Mouse (Mus musculus): ENCODE data around the gene Mapk7. TPM values are rescaled to one million over a fixed set of nuclear protein-coding genes. Genes with fewer than 3 reads are reported as not detected.
A peak's percentile ranks its signal among the peaks of the same experiment; 100 is the strongest.

The Mapk7 gene
- polyA plus RNA-seq, 1 experiment from 2014 or later, result 87.2 TPM

DNA sequence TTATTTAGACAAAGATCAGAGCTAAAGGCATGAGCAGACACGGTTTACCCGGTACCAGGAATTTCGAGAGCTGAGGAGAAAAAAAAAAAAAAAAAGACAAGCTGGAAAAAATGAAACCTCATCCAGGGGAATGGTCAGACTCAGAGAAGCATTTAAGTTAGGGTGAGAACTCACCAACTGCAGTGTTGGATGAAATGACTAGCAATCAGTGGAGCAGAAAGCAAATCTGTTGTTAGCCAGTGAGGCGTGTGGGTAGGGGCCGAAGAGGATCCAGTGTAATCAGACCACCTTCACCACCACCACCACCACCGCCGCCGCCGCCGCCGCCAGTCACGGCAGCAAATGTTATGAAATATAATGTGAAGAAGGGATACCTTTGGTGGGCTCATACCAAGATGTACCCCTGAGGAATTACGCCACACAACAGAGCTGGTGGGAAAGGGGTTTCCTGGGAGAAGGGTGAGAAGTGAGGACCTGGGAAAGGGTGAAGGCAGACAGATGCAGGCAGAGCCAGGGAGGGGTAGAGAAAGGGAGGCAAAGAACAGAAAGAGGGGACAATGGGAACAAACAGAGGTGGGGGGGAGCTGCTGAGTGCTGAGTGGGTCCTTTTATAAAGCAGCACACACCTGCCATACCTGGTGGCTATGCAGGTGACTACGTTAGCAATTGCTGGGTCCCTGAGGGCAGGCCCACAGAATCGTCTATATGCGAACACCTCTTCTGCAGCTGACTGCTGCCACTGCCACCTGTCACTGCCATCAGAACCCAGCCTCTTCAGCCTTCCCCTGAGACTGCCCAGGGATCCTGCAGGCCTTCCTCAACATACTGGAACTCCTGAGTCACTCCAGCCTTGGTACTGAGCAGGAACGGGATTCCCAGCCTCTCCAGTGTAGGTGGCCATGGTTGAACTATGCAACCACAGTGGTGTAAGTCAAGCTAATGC lies 16.4 kb downstream of the Mapk7 start:
- Histone ChIP-seq H3K4me1 (replicated peaks) (peaks cover 17% of the 10 kb centered on the region), H3K27ac (no peak overlapping the region), H3K4me2 (replicated peaks) (peak overlapping the region; percentile 38), H3K9ac (replicated peaks) (0 out of 2 replicates have a peak overlapping the region, but pooled peaks have one; percentile 14), H3K27me3 (no peaks in the 10 kb centered on the region), H3K36me3 (no peaks in the 10 kb centered on the region), H3K4me3 (replicated peaks) (0 out of 2 replicates have a peak overlapping the region, but pooled peaks have one; percentile 8), H3K9me3 (no peaks in the 10 kb centered on the region)
- ATAC-seq, result no peak
- 39% methylated on average over 17 of the region's 17 CpGs for WGBS

DNA sequence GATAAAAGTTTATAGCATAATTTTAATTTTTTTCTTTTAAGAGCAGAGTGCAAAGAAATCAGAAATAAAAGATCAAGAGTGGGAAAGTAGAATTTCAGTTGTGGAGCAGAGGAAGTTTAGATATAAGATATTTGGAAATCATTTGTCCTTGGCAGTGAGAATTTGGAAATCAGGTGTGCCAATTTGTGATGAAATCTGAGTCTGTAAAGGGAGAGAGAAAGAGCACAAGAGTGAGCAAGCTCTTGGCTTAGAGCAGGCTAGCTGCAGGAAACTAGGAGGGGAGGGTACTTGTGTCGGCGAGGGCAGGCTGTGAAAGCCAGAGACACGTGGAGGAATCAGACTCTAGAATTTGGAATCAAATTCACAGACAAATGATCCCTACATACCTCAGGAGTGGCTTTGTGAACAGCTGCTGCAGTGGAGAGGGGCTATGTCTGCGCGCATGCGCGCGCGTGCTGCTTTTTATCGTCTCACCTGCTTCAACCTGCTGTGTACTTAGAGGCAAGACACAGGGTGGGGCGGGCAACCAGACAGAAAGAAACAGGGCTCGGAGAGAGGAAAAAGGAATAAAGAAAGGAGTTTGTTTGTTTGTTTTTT lies 17.3 kb downstream of the Mapk7 start:
- no peak for ATAC-seq
- H3K4me2 ChIP-seq (replicated peaks), result peak overlapping the region; percentile 38
- no peaks in the 10 kb centered on the region for H3K36me3 ChIP-seq
- H3K9ac ChIP-seq (replicated peaks), result 0 out of 2 replicates have a peak overlapping the region, but pooled peaks have one; percentile 5
- H3K27me3 ChIP-seq, result no peaks in the 10 kb centered on the region
- peak overlapping the region; percentile 8; the same call in 1 of the 2 replicates for H3K4me3 ChIP-seq (replicated peaks)
- H3K4me1 ChIP-seq (replicated peaks), result peaks cover 17% of the 10 kb centered on the region
- no peaks in the 10 kb centered on the region for H3K9me3 ChIP-seq
- H3K27ac ChIP-seq, result no peak overlapping the region
- 49% methylated on average over 12 of the region's 12 CpGs for WGBS

DNA sequence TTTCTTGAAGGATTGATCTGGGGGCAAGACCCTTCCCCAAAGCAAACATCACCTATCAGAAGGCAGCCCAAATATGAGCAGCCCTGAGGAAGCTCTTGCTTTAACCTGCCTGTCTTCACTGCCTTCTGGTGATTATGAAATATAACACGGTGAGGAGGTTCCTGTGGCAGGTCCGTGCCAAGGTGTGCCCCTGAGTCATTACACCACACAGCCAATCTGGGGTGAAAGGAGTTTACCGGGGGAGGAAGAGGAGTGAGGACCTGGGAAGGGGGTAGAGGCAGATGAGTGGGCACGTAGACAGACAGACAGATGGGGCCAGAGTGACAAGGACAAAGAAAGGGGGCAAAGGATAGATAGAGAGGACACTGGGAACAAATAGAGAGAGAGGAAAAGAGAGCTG lies 20.6 kb downstream of the Mapk7 start:
- peaks cover 17% of the 10 kb centered on the region for H3K4me1 ChIP-seq (replicated peaks)
- WGBS, result 84% methylated on average over 4 of the region's 4 CpGs
- no peak overlapping the region for H3K27ac ChIP-seq
- no peak overlapping the region for H3K4me3 ChIP-seq (replicated peaks)
- H3K27me3 ChIP-seq, result no peaks in the 10 kb centered on the region
- no peak overlapping the region for H3K9ac ChIP-seq (replicated peaks)
- no peak for ATAC-seq
- H3K9me3 ChIP-seq, result no peaks in the 10 kb centered on the region
- H3K36me3 ChIP-seq, result no peaks in the 10 kb centered on the region
- H3K4me2 ChIP-seq (replicated peaks), result no peak overlapping the region

DNA sequence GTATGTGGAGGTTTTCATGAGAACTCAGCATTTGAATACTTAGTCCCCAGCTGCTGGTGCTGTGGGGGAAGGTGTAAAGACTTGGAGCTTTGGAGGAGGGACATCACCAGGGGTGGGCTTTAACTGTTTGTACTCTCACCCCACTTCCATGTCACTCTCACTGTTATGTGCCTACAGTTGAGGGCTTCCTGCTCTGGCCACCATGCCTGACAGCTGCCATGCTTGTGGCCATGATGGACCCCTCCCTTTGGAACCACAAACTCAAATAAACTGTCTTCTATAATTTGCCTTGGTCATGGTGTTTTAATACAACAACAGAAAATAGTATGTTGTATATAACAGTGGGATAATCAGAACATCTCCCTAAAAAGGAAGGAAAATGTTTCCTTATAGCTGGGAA lies 23.3 kb downstream of the Mapk7 start:
- H3K9me3 ChIP-seq, result no peaks in the 10 kb centered on the region
- H3K4me2 ChIP-seq (replicated peaks), result no peak overlapping the region
- no peaks in the 10 kb centered on the region for H3K27me3 ChIP-seq
- no peaks in the 10 kb centered on the region for H3K4me1 ChIP-seq (replicated peaks)
- no peak overlapping the region for H3K9ac ChIP-seq (replicated peaks)
- no peaks in the 10 kb centered on the region for H3K36me3 ChIP-seq
- no peak overlapping the region for H3K4me3 ChIP-seq (replicated peaks)
- H3K27ac ChIP-seq, result no peak overlapping the region
- no peak for ATAC-seq

DNA sequence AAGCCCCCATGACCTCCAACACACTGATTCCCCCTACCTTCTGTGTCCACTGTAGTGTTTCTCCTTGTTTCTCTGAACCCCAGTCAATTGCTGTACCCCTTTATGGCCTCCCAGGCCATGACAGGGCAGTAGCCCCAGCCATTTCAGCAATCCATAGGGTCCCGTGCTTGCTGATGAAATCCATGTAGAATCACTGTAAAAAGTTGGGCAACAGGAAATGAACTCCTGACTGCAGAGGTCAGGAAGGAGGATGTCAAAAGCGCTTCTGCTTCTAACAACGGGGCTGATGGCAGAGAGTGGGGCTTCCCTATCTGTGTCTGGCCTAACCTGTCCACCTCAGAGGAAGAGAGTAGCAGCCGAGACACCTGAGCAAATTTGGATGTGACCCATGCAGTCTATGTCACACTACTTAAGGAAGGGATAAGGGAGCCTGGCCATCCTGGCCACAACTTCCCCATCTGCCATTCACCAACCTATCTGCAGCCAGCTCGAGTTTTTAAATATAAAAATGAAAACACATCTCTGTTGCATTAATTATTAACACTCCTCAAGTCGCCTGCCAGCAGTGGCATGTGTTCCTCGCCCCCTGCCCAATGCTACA lies 24.8 kb downstream of the Mapk7 start:
- H3K4me3 ChIP-seq (replicated peaks), result no peak overlapping the region
- no peaks in the 10 kb centered on the region for H3K27me3 ChIP-seq
- H3K9me3 ChIP-seq, result no peaks in the 10 kb centered on the region
- no peak overlapping the region for H3K27ac ChIP-seq
- H3K4me2 ChIP-seq (replicated peaks), result no peak overlapping the region
- no peak for ATAC-seq
- no peaks in the 10 kb centered on the region for H3K4me1 ChIP-seq (replicated peaks)
- no peaks in the 10 kb centered on the region for H3K36me3 ChIP-seq
- no peak overlapping the region for H3K9ac ChIP-seq (replicated peaks)
- 79% methylated on average over 7 of the region's 7 CpGs for WGBS

DNA sequence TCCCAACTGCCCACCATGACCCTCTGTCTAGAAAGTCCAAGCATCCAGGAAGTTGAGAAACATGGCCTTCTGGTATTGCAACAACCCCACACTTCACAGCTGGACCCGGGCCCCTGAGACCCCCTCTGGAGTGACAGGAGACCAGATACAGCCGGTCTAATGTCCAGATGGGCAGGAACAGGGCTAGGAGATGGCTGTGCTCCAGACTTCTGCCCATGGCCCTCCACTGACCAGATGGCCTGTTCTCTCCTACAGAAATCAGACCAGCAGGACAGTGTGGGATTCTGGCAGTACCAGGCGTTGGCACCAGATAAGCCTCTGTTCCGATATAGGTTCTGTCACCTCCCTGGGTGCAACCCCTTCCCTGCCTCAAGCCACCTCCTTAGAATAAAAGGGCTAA lies 25.7 kb downstream of the Mapk7 start:
- no peaks in the 10 kb centered on the region for H3K9me3 ChIP-seq
- WGBS, result 86% methylated on average over 4 of the region's 4 CpGs
- no peak overlapping the region for H3K9ac ChIP-seq (replicated peaks)
- no peaks in the 10 kb centered on the region for H3K4me1 ChIP-seq (replicated peaks)
- H3K4me2 ChIP-seq (replicated peaks), result no peak overlapping the region
- H3K27me3 ChIP-seq, result no peaks in the 10 kb centered on the region
- no peak overlapping the region for H3K4me3 ChIP-seq (replicated peaks)
- H3K36me3 ChIP-seq, result no peaks in the 10 kb centered on the region
- no peak overlapping the region for H3K27ac ChIP-seq
- no peak for ATAC-seq

DNA sequence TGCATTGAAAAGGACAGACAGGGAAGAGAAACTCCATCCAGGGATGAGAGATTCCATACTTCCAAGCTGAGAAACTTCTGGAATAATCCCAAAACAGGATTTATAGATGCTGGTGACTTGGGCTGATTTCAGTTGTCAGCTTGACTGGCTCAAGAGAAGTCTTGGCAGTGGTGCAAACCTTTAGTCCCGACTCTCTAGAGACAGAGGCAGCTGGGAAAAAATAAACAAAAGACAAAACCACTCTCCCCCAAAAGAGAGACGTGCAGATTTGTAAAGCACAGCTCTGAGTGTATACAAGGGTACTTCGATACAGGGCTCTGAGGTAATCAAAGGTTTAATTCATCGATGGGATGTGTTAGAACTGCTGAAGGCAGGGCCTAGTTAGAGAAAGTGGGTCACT lies 28.8 kb downstream of the Mapk7 start:
- H3K36me3 ChIP-seq, result no peaks in the 10 kb centered on the region
- H3K9me3 ChIP-seq, result no peaks in the 10 kb centered on the region
- no peak overlapping the region for H3K9ac ChIP-seq (replicated peaks)
- no peaks in the 10 kb centered on the region for H3K4me1 ChIP-seq (replicated peaks)
- no peak for ATAC-seq
- no peak overlapping the region for H3K27ac ChIP-seq
- no peak overlapping the region for H3K4me3 ChIP-seq (replicated peaks)
- 60% methylated on average over 4 of the region's 4 CpGs for WGBS
- no peaks in the 10 kb centered on the region for H3K27me3 ChIP-seq
- H3K4me2 ChIP-seq (replicated peaks), result no peak overlapping the region

DNA sequence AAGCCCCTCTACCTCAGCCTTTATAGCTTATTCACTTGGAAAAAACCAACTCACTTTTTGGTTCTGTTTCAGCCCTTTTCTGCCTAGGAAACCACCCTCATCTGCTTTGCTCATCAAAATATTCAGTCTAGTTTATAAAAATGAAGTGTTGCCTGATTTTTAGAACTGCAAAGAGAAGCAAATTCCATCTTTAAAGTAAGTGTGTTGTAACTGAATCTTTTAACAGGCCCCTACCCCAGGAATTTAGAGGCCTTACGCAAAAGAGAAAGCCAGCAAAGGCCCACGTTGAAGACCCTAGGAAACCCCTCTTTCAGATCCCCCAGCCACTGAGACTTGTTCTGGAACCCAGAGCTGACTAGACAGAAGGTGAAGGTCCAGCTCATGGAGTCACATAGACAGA lies 30.1 kb downstream of the Mapk7 start:
- no peaks in the 10 kb centered on the region for H3K9me3 ChIP-seq
- H3K36me3 ChIP-seq, result no peaks in the 10 kb centered on the region
- no peaks in the 10 kb centered on the region for H3K4me1 ChIP-seq (replicated peaks)
- H3K27me3 ChIP-seq, result no peaks in the 10 kb centered on the region
- H3K4me2 ChIP-seq (replicated peaks), result no peak overlapping the region
- H3K4me3 ChIP-seq (replicated peaks), result no peak overlapping the region
- 89% methylated on average over 2 of the region's 2 CpGs for WGBS
- H3K27ac ChIP-seq, result no peak overlapping the region
- no peak for ATAC-seq
- no peak overlapping the region for H3K9ac ChIP-seq (replicated peaks)

DNA sequence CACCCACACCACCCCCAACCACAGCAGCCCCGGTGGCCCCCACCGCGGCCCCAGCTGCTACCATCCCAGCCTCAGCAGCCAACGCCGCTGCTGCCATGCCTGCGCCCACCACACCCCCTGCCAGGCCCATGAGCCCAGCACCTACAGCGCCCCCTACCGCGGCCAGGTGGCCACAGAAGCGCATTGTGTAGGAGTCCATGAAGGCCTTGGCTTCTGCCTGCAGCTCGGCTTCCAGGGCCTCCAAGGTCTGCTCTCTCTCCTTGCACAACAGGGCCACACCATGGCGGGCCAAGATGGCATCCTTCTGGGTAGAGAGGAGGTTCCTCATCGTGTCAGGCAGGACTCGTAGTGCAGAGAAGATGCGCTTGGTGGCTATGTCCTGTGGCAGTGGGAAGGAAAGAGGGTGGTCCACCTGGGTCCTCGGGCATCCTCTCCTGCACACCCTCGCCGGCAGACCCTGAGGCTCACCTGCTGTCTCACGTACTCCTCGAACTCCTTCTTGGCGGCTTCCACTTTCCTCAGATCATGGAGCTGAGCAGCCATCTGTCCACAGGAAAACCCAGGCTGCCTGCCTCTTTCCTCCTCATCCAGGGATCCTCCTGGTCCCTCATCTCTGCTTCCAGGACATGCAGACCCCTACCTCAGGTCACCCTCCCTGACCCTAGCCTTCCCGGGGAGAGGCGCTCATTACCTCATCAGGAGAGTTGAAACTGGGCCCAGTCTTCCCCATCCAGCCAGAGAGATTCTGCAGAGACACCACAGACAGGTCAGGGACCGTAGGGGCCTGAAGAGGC lies 44.5 kb downstream of the Mapk7 start:
- H3K9me3 ChIP-seq, result no peaks in the 10 kb centered on the region
- 76% methylated on average over 24 of the region's 24 CpGs for WGBS
- H3K9ac ChIP-seq (replicated peaks), result no peak overlapping the region
- H3K4me1 ChIP-seq (replicated peaks), result peaks cover 39% of the 10 kb centered on the region
- no peak for ATAC-seq
- no peaks in the 10 kb centered on the region for H3K36me3 ChIP-seq
- no peak overlapping the region for H3K4me2 ChIP-seq (replicated peaks)
- H3K27ac ChIP-seq, result no peak overlapping the region
- H3K4me3 ChIP-seq (replicated peaks), result no peak overlapping the region
- no peaks in the 10 kb centered on the region for H3K27me3 ChIP-seq

DNA sequence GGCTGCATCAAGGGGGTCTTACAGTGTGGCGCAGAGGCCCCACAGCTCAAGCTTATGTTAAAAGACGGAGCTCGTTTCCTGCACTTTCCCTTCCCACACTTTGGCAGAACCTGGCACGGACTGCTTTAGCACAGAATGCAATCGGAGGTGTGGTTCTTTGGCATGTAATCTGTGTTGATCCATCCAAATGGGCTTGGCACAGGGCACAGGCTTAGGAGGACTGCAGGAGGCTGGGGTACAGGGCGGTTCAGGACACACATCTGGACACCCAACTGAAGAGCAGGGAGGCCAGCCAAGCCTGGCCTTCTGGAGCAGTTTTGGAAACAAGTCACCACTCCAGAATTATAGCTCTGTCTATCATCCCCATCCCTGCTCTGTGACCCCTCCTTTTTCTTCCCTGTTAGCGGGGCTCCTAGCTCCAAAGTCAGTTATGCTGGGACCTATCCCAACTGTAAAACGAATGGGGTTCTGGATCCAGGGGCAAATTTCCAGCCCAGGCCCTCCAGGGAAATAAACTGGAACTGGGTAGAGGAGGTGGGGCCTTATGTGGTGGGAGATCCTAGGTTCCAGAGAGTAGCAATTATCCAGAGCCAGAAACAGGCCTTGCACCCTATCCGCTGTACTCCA lies 45.5 kb downstream of the Mapk7 start:
- H3K9ac ChIP-seq (replicated peaks), result no peak overlapping the region
- no peaks in the 10 kb centered on the region for H3K9me3 ChIP-seq
- H3K27me3 ChIP-seq, result no peaks in the 10 kb centered on the region
- H3K4me2 ChIP-seq (replicated peaks), result no peak overlapping the region
- no peak for ATAC-seq
- no peaks in the 10 kb centered on the region for H3K36me3 ChIP-seq
- H3K4me3 ChIP-seq (replicated peaks), result no peak overlapping the region
- 79% methylated on average over 9 of the region's 9 CpGs for WGBS
- H3K4me1 ChIP-seq (replicated peaks), result peaks cover 33% of the 10 kb centered on the region
- no peak overlapping the region for H3K27ac ChIP-seq

DNA sequence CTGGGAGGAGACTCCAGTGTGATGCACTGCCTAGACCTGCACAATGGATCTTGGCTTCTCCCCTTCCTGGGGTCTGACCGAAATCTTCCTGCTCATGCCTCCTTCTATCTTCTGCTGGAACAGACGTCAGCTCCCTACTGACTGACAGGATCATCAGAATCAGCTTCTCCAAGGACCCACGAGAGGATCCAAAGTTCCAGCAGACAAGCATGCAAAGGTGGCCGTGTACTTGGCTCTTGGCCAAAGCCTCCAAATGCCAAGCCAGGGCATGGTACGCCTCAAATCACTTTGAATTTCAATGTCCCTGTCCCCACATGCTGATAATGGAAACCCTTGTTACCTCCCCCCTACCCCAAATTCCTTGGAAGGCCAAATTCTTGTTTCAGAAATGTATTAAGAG lies 46.2 kb downstream of the Mapk7 start:
- no peak overlapping the region for H3K4me2 ChIP-seq (replicated peaks)
- H3K36me3 ChIP-seq, result no peaks in the 10 kb centered on the region
- peaks cover 26% of the 10 kb centered on the region for H3K4me1 ChIP-seq (replicated peaks)
- H3K27me3 ChIP-seq, result no peaks in the 10 kb centered on the region
- no peak for ATAC-seq
- no peak overlapping the region for H3K4me3 ChIP-seq (replicated peaks)
- no peaks in the 10 kb centered on the region for H3K9me3 ChIP-seq
- H3K27ac ChIP-seq, result no peak overlapping the region
- H3K9ac ChIP-seq (replicated peaks), result no peak overlapping the region
- 45% methylated on average over 5 of the region's 5 CpGs for WGBS
